Mouse (Mus musculus) liver, embryonic 11.5 days (tissue): ENCODE measurements around the gene Vmn1r112. TPM values are rescaled to one million over a fixed set of nuclear protein-coding genes. Genes with fewer than 3 reads are reported as not detected.
"Not testable (repeated sequence)": the region's sequence is repeated elsewhere in the genome, so short reads cannot be mapped to it uniquely, and the experiment has no call there.

Experiments
- ATAC-seq: fragments of 200-750 bp; cut with Nextera tagmentation; replicated peaks from 2 replicates; pipeline ENCODE4 v1.8.0; 2017; ENCODE audit warnings: moderate number of reproducible peaks, mild to moderate bottlenecking, moderate TSS enrichment, moderate library complexity; ENCODE audit not compliant: low FRiP score
- DNase-seq: peaks from one replicate; pipeline ENCODE4 v3.0.0-alpha.2; 2017; ENCODE audit warnings: low spot score
- H3K27ac ChIP-seq: fragments of 300-500 bp; sonication (generic); 2 replicates; pipeline ENCODE4 v1.5.1; 2014; ENCODE audit warnings: mild to moderate bottlenecking, low read depth, low read length, control low read depth
- H3K27me3 ChIP-seq: fragments of 300-500 bp; sonication (generic); replicated peaks from 2 replicates; pipeline ENCODE4 v1.6.1; 2014; ENCODE audit warnings: low read length, mixed read lengths; ENCODE audit not compliant: control insufficient read depth, insufficient read depth
- H3K36me3 ChIP-seq: fragments of 300-500 bp; sonication (generic); 2 replicates; pipeline ENCODE4 v1.6.1; 2014; ENCODE audit warnings: mild to moderate bottlenecking, low read length, moderate library complexity, mixed read lengths; ENCODE audit not compliant: control insufficient read depth, insufficient read depth
- H3K4me1 ChIP-seq: fragments of 300-500 bp; sonication (generic); replicated peaks from 2 replicates; pipeline ENCODE4 v1.6.1; 2014; ENCODE audit warnings: low read length, mixed read lengths; ENCODE audit not compliant: control insufficient read depth, insufficient read depth
- H3K4me2 ChIP-seq: fragments of 300-500 bp; sonication (generic); 2 replicates; pipeline ENCODE4 v1.6.1; 2014; ENCODE audit warnings: mild to moderate bottlenecking, control low read depth, moderate library complexity
- H3K4me3 ChIP-seq: fragments of 300-500 bp; sonication (generic); 2 replicates; pipeline ENCODE4 v1.5.1; 2014; ENCODE audit warnings: low read depth, low read length, control low read depth
- H3K9ac ChIP-seq: fragments of 300-500 bp; sonication (generic); 2 replicates; pipeline ENCODE4 v1.6.1; 2014; ENCODE audit warnings: low read depth, low read length, control low read depth
- H3K9me3 ChIP-seq: fragments of 300-500 bp; sonication (generic); 2 replicates; pipeline ENCODE4 v1.6.1; 2016; ENCODE audit warnings: low read length, inconsistent platforms, mixed read lengths; ENCODE audit not compliant: control insufficient read depth
- WGBS: fragments of 180-500 bp; shearing (Covaris S2); extraction: QIAGEN DNeasy Blood & Tissue Kit; methylation state at CpG from one replicate; pipeline ENCODE4 v1.1.7; 2014; 5-methylcytosine and 5-hydroxymethylcytosine counted together
- polyA plus RNA-seq: library from polyadenylated mRNA; unstranded; fragments of >200 nt; fragmentation: Nextera tagmentation; extraction: Ambion mirVana; gene quantifications from 2 replicates; pipeline ENCODE4 v1.2.1, GENCODE M21; 2014

Vmn1r112 gene
- not detected in 2 replicates for polyA plus RNA-seq

DNA sequence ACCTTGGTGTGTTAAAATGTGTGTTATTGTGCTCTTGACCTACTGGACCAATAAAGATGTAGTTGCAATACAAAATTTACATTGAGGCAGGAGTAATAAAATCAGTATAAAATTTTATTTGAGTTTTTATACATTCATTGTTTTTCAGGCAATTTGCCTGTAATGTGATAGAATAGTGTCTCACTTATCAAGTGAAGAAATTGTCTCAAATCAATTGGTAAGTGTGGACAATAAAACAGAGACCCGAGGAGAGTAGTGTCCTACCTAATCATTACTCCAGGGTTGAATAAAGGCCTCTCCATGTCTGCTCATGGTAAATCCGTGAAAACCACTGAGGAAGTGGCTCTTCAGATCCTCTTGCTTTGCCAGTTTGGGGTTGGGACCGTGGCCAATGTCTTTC lies at the start of gene Vmn1r112:
Gene Vmn1r112 (plus strand): TSS at position 301 of the 400 bp plus-strand sequence.
- not testable (repeated sequence) for H3K4me3 ChIP-seq, H3K9ac ChIP-seq, H3K36me3 ChIP-seq, DNase-seq, H3K4me2 ChIP-seq, H3K27me3 ChIP-seq, H3K27ac ChIP-seq, ATAC-seq, H3K4me1 ChIP-seq, H3K9me3 ChIP-seq
- WGBS: no CpG with 5 or more reads among the region's 3 CpGs

DNA sequence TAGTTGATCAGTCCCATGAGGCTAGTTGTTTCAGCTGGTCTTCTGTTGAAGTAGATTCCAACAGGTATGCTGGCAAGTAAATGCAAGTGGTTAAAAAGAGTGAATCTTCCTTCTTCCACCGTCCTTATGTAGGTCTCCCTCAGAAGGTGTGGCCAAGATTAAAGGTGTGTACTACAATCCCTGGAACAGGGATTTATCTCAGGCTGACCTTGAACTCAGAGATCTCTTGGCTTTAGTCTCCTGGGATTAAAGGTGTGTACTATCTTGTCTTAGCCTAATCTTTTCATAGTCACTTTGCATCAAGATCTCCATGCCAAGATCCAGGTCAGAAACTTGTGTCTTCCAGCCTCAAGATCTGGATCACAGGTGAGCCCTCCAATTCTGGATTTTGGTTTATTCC lies 40.5 kb upstream of the Vmn1r112 start, which contains the start of gene Gm10668:
Gene Gm10668 (minus strand): TSS at position 101 of the 400 bp plus-strand sequence.
- WGBS: no CpG with 5 or more reads among the region's 1 CpGs
- H3K4me3 ChIP-seq, H3K4me2 ChIP-seq, H3K27ac ChIP-seq, DNase-seq, H3K4me1 ChIP-seq, H3K36me3 ChIP-seq, H3K9me3 ChIP-seq, H3K9ac ChIP-seq, ATAC-seq, H3K27me3 ChIP-seq: not testable (repeated sequence)

- H3K9me3 ChIP-seq, H3K9ac ChIP-seq, ATAC-seq, H3K27ac ChIP-seq, H3K4me3 ChIP-seq, H3K27me3 ChIP-seq, H3K4me1 ChIP-seq, H3K4me2 ChIP-seq, DNase-seq, H3K36me3 ChIP-seq: not testable (repeated sequence)
- WGBS: 65% methylated on average over 2 of the region's 2 CpGs
Measured at GRCm38 (mm10) chr7:20786985-20787384, 16.0 kb downstream of the Vmn1r112 start, which contains the start of gene Vmn1r113. TSS of gene Vmn1r113 (plus strand) at chr7:20787285.

DNA sequence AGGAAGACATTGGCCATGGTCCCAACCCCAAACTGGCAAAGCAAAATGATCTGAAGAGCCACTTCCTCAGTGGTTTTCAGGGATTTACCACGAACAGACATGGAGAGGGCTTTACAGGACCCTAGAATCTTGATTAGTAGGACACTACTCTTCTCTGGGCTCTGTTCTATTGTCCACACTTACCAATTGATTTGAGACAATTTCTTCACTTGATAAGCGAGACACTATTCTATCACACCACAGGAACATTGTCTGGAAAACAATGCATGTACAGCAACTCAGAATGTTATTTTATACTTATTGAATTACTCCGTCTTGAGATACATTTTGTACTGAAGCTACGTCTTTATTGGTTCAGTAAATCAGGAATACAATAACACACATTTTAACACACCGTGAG lies 41.1 kb downstream of the Vmn1r112 start, which contains the start of gene Vmn1r114:
Gene Vmn1r114 (minus strand): TSS at position 101 of the 400 bp plus-strand sequence.
- H3K4me1 ChIP-seq, DNase-seq, H3K4me3 ChIP-seq, H3K9me3 ChIP-seq, H3K9ac ChIP-seq, ATAC-seq, H3K27me3 ChIP-seq, H3K36me3 ChIP-seq, H3K4me2 ChIP-seq, H3K27ac ChIP-seq: not testable (repeated sequence)
- no CpG with 5 or more reads among the region's 5 CpGs for WGBS

Other genes with a start within 250 kb of the Vmn1r112 start
- gene Vmn1r104, start 237.3 kb upstream of the Vmn1r112 start, polyA plus RNA-seq: not detected in 2 replicates
- not detected in 2 replicates for gene Gm5726, start 225.4 kb upstream of the Vmn1r112 start, polyA plus RNA-seq
- gene Gm4141, start 194.9 kb upstream of the Vmn1r112 start, polyA plus RNA-seq: not detected in 2 replicates
- gene Gm4513, start 172.2 kb upstream of the Vmn1r112 start, polyA plus RNA-seq: not detected in 2 replicates
- gene Vmn1r107, start 102.3 kb upstream of the Vmn1r112 start, polyA plus RNA-seq: not detected in 2 replicates
- not detected in 2 replicates for gene Vmn1r111, start 68.0 kb upstream of the Vmn1r112 start, polyA plus RNA-seq
- gene Gm10668, start 40.6 kb upstream of the Vmn1r112 start, polyA plus RNA-seq: not detected in 2 replicates
- not detected in 2 replicates for gene Vmn1r113, start 16.1 kb downstream of the Vmn1r112 start, polyA plus RNA-seq
- gene Vmn1r114, start 41.0 kb downstream of the Vmn1r112 start, polyA plus RNA-seq: not detected in 2 replicates
- not detected in 2 replicates for gene Vmn1r115, start 73.8 kb downstream of the Vmn1r112 start, polyA plus RNA-seq
- not detected in 2 replicates for gene Vmn1r116, start 101.1 kb downstream of the Vmn1r112 start, polyA plus RNA-seq
- gene Vmn1r117, start 112.9 kb downstream of the Vmn1r112 start, polyA plus RNA-seq: not detected in 2 replicates
- gene Vmn1r118, start 141.2 kb downstream of the Vmn1r112 start, polyA plus RNA-seq: not detected in 2 replicates
- not detected in 2 replicates for gene Vmn1r119, start 241.3 kb downstream of the Vmn1r112 start, polyA plus RNA-seq